Mouse (Mus musculus) lung, postnatal 10 days (tissue): ENCODE results near the gene Fgr.
"Not testable (repeated sequence)": the region's sequence is repeated elsewhere in the genome, so short reads cannot be mapped to it uniquely, and the experiment has no call there.

Experiments
- DNase-seq: peaks from one replicate; pipeline ENCODE4 v3.0.0; 2021

Gene Fgr

GRCm38 (mm10) chr4:132993553-132993952 is 19.7 kb downstream of the Fgr start:
- DNase-seq = no peak

GRCm38 (mm10) chr4:132997469-132998237 is 23.8 kb downstream of the Fgr start:
- no peak for DNase-seq

DNA sequence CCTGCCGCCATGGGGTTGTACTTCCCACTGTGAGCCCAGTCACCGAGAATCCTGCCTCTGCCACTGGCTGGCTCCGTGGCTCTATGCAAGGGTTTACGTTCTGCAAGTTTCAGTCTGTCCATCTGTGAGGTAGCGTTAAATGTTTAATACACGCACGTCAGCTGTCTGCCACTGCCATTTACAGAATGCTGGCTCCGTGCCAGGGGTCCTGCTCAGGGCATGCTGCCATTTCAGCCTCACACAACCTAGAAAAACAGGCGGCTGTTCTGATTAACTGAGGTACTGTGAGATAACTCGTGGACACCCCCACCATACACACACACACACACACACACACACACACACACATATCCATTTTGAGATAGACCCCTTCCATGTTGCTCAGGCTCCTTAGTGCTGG is 29.0 kb downstream of the Fgr start:
- peak; percentile 56 for DNase-seq

- DNase-seq = no peak
Measured at GRCm38 (mm10) chr4:133003316-133004018, 29.6 kb downstream of the Fgr start.

- peak; percentile 90 for DNase-seq
Measured at GRCm38 (mm10) chr4:133005233-133005632, 31.3 kb downstream of the Fgr start.

DNA sequence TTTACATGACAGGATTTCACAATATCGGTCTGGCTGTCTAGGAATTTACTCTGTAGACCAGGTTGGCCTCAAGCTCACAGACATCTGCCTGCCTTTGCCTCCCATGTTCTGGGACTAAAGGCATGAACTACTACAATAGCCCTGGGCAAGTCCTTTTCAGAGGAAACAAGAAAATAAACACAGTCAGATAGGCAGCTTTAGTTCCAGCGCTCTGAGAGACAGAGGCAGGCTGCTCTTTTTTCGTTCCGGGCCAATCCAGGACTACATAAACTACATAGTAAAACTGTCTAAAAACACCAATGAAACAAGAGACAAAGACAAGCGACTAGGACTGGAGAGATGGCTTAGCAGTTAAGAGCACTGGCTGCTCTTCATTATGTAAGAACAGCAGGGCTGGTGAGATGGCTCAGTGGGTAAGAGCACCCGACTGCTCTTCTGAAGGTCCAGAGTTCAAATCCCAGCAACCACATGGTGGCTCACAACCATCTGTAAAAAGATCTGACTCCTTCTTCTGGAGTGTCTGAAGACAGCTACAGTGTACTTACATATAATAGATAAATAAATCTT is 32.1 kb downstream of the Fgr start:
- DNase-seq = not testable (repeated sequence)

- peak; percentile 51 for DNase-seq
Measured at GRCm38 (mm10) chr4:133007513-133008380, 33.9 kb downstream of the Fgr start.

DNA sequence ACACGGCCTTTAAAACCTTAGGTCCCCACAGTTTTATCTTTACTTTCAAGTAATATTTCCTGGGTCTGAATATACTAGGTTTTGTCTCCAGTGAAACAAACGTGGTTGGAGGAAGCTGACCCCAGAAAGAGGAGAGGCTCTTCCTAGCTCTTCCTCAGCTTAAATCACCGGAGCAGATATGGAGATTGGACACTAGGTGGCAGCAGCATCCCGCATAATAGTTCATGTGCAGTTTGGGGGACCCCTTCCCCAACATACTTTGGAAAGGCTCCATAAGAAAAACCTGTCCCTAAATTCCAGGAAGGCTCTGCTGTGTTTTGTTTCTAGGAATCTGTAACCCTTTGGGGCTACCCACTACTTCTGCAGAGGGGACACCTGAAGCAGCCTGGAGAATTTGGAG is 35.2 kb downstream of the Fgr start:
- DNase-seq = peak; percentile 78

- no peak for DNase-seq
Measured at GRCm38 (mm10) chr4:133009676-133010075, 35.8 kb downstream of the Fgr start.

GRCm38 (mm10) chr4:133010611-133011010 is 36.7 kb downstream of the Fgr start:
- no peak for DNase-seq

DNA sequence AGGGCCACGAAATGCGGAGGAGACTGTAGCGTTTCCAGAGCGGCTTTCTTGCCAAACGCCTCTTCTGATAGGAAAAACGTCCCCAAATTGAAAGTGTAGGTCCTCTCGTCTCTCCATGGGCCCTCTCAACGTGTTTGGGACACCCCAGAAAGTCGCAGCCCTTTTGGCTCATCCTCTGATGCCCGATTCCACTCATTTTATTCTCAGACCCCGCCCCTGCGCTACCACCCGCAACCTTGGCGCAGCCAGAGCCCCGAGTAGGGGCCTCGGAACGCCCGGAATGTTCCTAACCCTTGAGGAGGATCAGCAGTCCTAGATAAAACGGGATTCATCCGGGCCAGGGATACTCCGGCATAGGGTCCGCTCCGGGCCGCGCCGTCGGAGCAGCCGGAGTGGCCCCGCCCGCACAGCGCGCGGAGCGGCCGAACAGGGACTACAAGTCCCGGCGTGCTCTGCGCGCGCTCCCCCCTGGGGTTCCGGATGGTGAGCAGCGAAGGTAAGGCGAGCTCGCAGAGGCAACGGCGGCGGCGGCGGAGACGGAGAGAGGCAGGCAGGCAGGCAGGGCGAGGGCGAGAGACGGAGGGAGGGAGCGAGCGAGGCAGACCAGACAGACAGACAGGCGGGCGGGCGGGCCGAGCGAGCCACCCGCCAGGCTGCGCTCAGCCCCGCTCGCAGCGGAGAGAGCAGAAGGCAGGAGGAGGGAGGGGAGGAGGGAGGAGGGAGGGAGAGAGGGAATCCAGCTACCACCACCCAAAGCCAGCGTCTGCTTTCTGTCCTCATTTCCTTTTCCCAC is 37.3 kb downstream of the Fgr start, which contains the start of gene Ahdc1:
Gene Ahdc1 (plus strand): TSS at position 233 of the 793 bp plus-strand sequence.
- peak; percentile 96 for DNase-seq

- peak; percentile 74 for DNase-seq
Measured at GRCm38 (mm10) chr4:133011821-133012775, 38.2 kb downstream of the Fgr start.

GRCm38 (mm10) chr4:133012776-133013265 is 38.9 kb downstream of the Fgr start:
- DNase-seq = peak; percentile 58

DNA sequence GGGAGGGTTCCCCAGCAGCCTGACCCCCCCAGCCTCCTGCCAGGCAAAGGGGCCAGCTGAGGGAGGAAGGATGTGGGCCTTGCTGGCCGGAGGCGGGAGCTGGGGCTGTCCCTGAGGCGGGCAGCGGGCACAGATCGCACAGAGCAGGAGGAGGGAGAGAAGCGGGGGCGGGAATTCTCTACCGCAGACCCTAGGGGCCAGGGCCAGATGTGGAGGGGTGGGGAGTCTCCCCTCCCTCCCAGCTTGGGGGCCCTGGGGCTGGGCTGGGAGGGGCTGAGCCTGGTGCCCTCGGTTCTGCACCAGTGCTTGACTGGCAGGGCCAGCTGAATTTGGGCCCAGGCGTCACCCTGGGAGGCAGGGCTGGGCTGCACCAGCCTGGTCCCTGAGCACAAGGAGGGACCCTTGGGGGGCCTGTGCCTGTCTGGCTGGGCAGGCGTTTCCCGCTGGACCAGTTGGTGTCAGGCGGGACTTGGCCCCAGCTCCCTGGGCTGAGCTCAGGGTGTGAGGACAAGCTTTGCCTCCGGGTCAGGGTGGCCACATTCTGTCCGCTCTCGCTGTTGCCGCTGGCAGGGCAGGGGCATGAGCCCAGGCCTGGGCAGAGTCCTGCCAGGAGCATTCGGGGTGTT is 39.5 kb downstream of the Fgr start:
- peak; percentile 62 for DNase-seq

DNA sequence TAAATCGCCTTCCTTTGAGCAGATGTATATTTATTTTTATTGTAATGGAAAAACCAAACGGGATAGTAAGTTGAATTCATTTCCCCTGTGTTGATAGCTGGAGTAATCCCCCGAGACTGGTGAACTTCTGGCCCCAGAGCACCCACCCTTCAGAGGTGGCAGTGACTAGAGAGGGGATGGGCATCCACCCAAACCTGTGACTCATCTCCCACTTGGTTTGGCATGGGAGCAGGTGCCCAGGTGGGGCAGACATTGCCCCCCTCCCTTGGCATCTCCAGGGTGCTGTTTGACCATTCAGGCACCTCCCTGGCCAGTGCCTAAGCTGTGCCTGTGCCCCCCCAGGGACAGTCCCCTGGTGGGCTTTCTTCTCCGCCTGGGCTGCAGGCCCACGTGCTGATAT is 40.2 kb downstream of the Fgr start:
- no peak for DNase-seq

DNA sequence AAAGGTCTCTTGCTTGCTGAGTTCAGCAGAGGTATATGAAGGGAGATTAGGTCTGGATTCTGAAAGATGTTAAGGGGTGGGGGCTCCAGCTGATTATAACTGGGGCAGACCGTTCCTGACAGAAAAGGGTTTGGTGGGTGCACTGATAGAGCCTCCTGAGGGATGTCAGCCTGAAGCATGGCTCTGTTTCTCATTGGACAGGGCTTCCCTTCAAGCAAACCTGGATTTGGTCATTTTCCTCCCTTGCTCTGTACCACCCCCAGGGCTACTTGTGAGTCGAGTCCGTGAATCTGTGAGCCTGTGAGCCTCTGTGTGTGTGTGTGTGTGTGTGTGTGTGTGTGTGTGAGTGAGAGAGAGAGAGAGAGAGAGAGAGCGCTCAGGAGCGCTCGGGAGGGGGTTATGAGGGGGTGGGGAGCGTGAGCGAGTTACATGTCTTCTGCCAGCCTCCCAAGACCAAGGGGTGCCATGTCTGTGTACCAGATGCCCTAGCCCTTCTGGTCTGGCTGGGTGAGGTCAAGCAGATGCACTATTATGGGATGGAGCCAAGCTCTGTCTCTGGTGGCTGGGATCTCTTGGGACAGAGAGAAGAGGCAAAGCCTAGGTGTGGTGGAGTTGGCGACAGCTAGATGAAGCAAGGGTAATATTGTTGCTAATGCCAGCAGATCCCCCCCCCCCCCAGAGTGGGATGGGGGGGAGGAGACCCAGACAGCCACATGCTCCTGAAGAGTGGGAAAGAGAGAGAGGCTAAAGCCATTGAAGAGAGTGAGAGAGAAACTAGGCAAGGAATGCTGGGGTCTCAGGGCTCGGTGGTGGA is 41.2 kb downstream of the Fgr start:
- no peak for DNase-seq

DNA sequence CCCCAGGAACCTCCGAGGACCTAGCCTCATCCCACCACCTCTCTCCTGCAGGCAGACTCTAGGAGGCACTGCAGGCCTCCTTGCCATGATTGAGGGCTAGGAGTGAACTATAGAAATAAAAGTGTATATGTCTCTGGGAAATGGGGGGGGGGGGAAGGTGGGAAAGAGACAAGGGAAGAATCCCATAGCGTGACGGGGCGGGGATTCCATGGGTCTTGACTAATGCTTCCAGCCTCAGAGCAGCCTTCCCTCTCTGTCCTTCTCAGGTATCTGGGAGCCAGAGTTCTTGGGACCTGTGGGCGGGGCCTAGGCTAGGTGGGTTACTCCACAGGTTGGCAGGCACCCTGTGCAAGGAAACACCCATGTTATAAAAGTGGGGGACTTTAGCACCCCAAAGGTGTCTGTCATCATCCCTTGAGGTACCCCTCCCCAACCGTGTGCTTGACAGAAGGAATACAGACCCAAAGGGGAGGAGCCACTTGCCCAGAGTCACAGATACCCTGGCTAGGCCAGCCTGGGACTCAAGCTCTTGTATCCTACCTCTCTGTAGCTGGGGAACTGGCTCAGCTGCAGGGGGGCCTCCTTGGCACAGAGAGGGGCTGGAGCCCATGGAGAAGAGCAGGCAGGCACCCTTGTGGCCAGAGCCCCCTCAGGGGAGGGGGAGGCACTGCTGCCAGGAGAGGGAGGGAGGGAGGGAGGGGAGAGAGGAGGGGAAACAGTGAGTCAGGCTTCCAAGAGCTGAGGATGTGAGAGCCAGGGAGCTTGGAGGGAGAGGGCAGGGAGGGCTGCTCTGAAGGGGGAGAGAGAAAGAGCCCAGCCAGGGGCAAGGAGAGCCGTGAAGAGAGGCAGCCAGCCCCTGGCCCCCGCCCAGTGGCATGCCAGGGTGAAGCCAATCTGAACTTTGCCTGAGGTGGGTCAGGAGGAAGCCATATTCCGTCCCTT is 42.1 kb downstream of the Fgr start:
- peak; percentile 55 for DNase-seq
